Mouse (Mus musculus) liver, adult 2 months (tissue): ENCODE data around the gene Yrdc. TPM values are rescaled to one million over a fixed set of nuclear protein-coding genes. Genes with fewer than 3 reads are reported as not detected.

Source experiments
- DNase-seq: peaks from one replicate; pipeline ENCODE4 v3.0.0-alpha.2; 2011; ENCODE audit warnings: low read depth, low spot score; ENCODE audit errors: extremely low read depth
- H3K27ac ChIP-seq: fragments of 200-500 bp; replicated peaks from 2 replicates; pipeline ENCODE4 v1.5.1; 2012; ENCODE audit warnings: low read depth, mild to moderate bottlenecking, control low read depth, inconsistent platforms, low read length; ENCODE audit not compliant: insufficient read depth
- H3K27me3 ChIP-seq: fragments of 200-500 bp; 2 replicates; pipeline ENCODE4 v1.6.1; 2012; ENCODE audit warnings: mild to moderate bottlenecking, moderate library complexity, low read length, inconsistent platforms; ENCODE audit not compliant: control insufficient read depth, insufficient read depth
- H3K36me3 ChIP-seq: fragments of 200-500 bp; 2 replicates; pipeline ENCODE4 v1.6.1; 2012; ENCODE audit warnings: low read length, inconsistent platforms; ENCODE audit not compliant: control insufficient read depth, insufficient read depth
- H3K4me1 ChIP-seq: fragments of 200-500 bp; 2 replicates; pipeline ENCODE4 v1.6.1; 2011; ENCODE audit warnings: low read length; ENCODE audit not compliant: control insufficient read depth, insufficient read depth
- H3K4me3 ChIP-seq: fragments of 200-500 bp; 2 replicates; pipeline ENCODE4 v1.5.1; 2011; ENCODE audit warnings: low read depth, mild to moderate bottlenecking, control low read depth, low read length, moderate library complexity; ENCODE audit not compliant: insufficient read depth
- H3K79me2 ChIP-seq: fragments of 200-500 bp; 2 replicates; pipeline ENCODE4 v1.6.1; 2012; ENCODE audit warnings: inconsistent platforms, mild to moderate bottlenecking, low read length, moderate library complexity; ENCODE audit not compliant: control insufficient read depth, insufficient read depth
- H3K9ac ChIP-seq: fragments of 200-500 bp; 2 replicates; pipeline ENCODE4 v1.6.1; 2012; ENCODE audit warnings: low read depth, mild to moderate bottlenecking, control low read depth, inconsistent platforms, low read length
- CTCF ChIP-seq: fragments of 200-500 bp; IDR thresholded peaks from 2 replicates; pipeline ENCODE4 v1.5.1; 2011; ENCODE audit warnings: low read depth, low read length, control low read depth
- POLR2A ChIP-seq: fragments of 200-500 bp; IDR thresholded peaks from 2 replicates; pipeline ENCODE4 v1.6.1; 2011; ENCODE audit warnings: low read length, control low read depth; ENCODE audit not compliant: insufficient read depth; ENCODE audit errors: extremely low read depth
- WGBS: fragments of 180-500 bp; shearing (Covaris S2); methylation state at CpG from one replicate; pipeline ENCODE4 v1.1.7; 2018; 5-methylcytosine and 5-hydroxymethylcytosine counted together
- polyA plus RNA-seq: library from polyadenylated mRNA; depleted of rRNA; stranded (reverse); fragments of >200 nt; gene quantifications from 2 replicates; pipeline ENCODE4 v1.2.3, GENCODE M21; 2012
- total RNA-seq: library from RNA; depleted of rRNA; stranded (reverse); fragments of >200 nt; gene quantifications from 2 replicates; pipeline ENCODE4 v1.2.3, GENCODE M21; 2014

Gene Yrdc
- total and polyA plus RNA-seq, 2 experiments: 17.0 to 36.9 TPM

DNA sequence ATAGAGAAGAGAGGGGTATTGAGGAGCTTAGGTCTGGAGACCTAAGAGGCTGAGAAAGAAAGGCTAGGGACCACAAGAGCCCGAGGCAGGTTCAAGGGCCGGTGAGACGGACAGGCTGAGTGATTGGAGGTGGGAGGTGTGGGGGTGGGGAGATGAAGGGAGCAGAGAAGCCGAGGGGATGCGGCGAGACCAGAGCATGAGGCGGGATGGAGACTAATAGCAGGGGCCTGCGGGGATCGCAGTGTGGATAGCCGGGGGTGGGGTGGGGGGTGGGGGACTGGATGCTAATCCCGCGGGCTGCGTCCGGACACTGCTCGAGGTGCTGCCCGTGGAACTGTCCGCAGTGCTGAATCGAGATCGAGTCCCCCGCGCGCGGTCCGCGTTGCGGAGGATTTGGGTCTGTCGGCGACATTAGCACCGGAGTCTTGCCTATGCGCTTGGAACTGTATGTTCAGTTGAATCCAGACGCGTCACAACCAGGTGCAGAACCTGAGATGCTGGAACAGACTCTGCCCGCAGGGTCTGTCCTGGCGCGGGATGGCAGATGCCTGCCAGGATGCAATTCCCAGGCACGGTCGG is 31.8 kb downstream of the Yrdc start:
- no peaks in the 10 kb centered on the region for H3K4me1 ChIP-seq
- no peak for DNase-seq
- no peaks in the 10 kb centered on the region for H3K79me2 ChIP-seq
- no peak overlapping the region for H3K27ac ChIP-seq
- TF ChIP-seq CTCF: no peak
- no peak for TF ChIP-seq POLR2A
- H3K9ac ChIP-seq: no peak overlapping the region
- H3K36me3 ChIP-seq: no peaks in the 10 kb centered on the region
- H3K27me3 ChIP-seq: peaks cover 27% of the 10 kb centered on the region
- WGBS: 3% methylated on average over 37 of the region's 37 CpGs
- H3K4me3 ChIP-seq: no peak overlapping the region

DNA sequence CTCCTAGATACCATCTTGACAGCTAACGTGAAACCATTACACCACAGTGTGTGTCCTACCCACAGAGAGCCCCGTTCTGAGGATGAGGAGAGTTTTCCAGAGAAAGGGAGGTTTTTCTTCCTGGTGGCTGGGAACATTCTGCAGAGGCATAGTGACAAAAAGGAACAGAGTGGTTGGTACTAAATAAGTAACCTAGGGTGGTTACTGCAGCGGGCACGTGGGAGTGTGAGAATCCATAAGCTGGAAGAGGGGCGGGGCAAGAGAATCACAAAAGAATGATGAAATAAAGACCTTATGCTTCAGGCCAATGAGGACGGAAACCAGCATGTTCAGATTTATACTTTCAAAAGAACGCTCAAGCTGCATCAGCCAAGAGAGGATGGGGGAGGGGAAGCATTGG is 38.2 kb downstream of the Yrdc start:
- peaks cover 5% of the 10 kb centered on the region for H3K27me3 ChIP-seq
- H3K4me1 ChIP-seq: no peaks in the 10 kb centered on the region
- H3K4me3 ChIP-seq: no peak overlapping the region
- 72% methylated on average over 7 of the region's 7 CpGs for WGBS
- H3K9ac ChIP-seq: no peak overlapping the region
- no peaks in the 10 kb centered on the region for H3K79me2 ChIP-seq
- TF ChIP-seq CTCF (no peak), POLR2A (no peak)
- H3K27ac ChIP-seq: no peak overlapping the region
- DNase-seq: no peak
- no peaks in the 10 kb centered on the region for H3K36me3 ChIP-seq

- Histone ChIP-seq H3K27ac (no peak overlapping the region), H3K36me3 (no peaks in the 10 kb centered on the region), H3K79me2 (no peaks in the 10 kb centered on the region), H3K4me3 (no peak overlapping the region), H3K4me1 (no peaks in the 10 kb centered on the region), H3K9ac (no peak overlapping the region), H3K27me3 (peaks cover 12% of the 10 kb centered on the region)
- 80% methylated on average over 2 of the region's 2 CpGs for WGBS
- no peak for TF ChIP-seq POLR2A
- TF ChIP-seq CTCF: no peak
- DNase-seq: no peak
These were observed 39.5 kb downstream of the Yrdc start for GRCm38 (mm10) chr4:124889935-124890334.

DNA sequence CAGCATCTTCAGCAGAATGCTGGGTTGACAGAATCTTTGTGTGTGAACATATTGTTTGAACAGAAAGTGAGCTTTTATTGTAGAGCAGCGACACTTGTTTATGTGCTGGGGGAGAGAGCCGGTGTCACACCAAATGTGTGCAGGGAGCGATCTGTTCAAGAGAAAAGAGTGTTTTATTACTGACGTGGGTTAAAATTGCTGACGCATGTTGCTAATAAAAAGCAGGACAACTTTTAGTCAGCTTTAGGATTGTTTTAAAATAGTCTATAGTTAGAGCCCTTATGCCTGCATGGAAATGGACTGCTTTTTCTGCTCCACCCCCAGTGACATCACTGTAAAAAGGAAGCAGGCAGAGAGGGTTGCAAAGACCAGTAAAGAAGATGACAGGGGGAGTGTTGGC is 40.4 kb downstream of the Yrdc start:
- Histone ChIP-seq H3K27ac (no peak overlapping the region), H3K79me2 (no peaks in the 10 kb centered on the region), H3K4me3 (no peak overlapping the region), H3K4me1 (no peaks in the 10 kb centered on the region), H3K27me3 (peaks cover 13% of the 10 kb centered on the region), H3K36me3 (no peaks in the 10 kb centered on the region), H3K9ac (no peak overlapping the region)
- no peak for DNase-seq
- 75% methylated on average over 5 of the region's 5 CpGs for WGBS
- TF ChIP-seq CTCF (no peak), POLR2A (no peak)

GRCm38 (mm10) chr4:124893769-124894168 is 43.3 kb downstream of the Yrdc start:
- Histone ChIP-seq H3K4me3 (no peak overlapping the region), H3K9ac (no peak overlapping the region), H3K27me3 (peaks cover 10% of the 10 kb centered on the region), H3K79me2 (no peaks in the 10 kb centered on the region), H3K36me3 (no peaks in the 10 kb centered on the region), H3K4me1 (no peaks in the 10 kb centered on the region), H3K27ac (no peak overlapping the region)
- WGBS: 48% methylated on average over 6 of the region's 6 CpGs
- DNase-seq: no peak
- TF ChIP-seq POLR2A: no peak

DNA sequence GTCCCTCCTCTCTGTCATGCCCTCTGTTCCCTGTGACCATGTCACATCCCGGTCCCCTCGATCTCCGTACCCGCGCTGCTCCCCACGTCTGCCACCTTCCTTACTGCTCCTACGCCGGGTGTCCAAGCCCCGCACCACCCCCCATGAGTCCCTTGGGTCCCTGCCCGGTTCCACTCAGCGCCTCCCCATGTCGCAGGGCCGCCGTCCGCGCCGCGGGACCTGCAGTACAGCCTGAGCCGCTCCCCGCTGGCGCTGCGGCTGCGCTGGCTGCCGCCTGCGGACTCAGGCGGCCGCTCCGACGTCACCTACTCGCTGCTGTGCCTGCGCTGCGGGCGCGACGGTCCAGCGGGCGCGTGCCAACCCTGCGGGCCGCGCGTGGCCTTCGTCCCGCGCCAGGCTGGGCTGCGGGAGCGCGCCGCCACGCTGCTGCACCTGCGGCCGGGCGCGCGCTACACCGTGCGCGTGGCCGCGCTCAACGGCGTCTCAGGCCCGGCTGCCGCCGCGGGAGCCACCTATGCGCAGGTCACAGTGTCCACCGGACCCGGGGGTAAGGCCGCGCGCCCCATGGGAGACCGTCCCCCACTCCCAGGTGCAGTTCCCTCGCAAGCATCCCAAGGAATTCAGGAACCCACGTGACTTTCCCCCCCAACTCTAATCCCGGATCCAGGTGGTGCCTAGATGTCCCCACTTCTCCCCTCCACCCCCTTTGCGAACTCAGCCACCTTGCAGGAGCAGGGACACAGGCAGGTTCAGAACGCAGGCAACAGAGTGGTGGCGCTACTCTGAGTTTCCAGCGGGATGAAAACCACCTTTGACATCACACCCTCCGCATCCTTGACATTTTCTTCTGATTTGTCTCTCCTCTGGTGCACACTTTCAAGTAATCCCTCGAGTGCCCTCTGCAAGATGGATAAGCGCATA is 44.3 kb downstream of the Yrdc start:
- DNase-seq: no peak
- no peaks in the 10 kb centered on the region for H3K4me1 ChIP-seq
- no peak overlapping the region for H3K4me3 ChIP-seq
- peaks cover 10% of the 10 kb centered on the region for H3K27me3 ChIP-seq
- H3K9ac ChIP-seq: no peak overlapping the region
- H3K36me3 ChIP-seq: no peaks in the 10 kb centered on the region
- TF ChIP-seq POLR2A (no peak), CTCF (no peak)
- no peaks in the 10 kb centered on the region for H3K79me2 ChIP-seq
- 3% methylated on average over 83 of the region's 83 CpGs for WGBS
- no peak overlapping the region for H3K27ac ChIP-seq
